Mouse (Mus musculus): ENCODE results near the gene Dnajc5. TPM values are rescaled to one million over a fixed set of nuclear protein-coding genes. Genes with fewer than 3 reads are reported as not detected.

Gene Dnajc5
- total and polyA plus RNA-seq, 2 experiments from 2014 or later = 72.6 to 190 TPM

- ATAC-seq (ENCODE audit: insufficient read depth, low read depth) (no peak), DNase-seq (ENCODE audit: low spot score) (no peak)
- peaks cover 78% of the 10 kb centered on the region for H3K36me3 ChIP-seq (replicated peaks; ENCODE audit: control insufficient read depth, insufficient read depth, low read length)
- no peak overlapping the region for H3K27ac ChIP-seq (ENCODE audit: low read depth)
- no peak overlapping the region for H3K9ac ChIP-seq (replicated peaks; ENCODE audit: low read depth, low read length)
- H3K4me2 ChIP-seq (ENCODE audit: low read depth, low read length) = no peak overlapping the region
- 87% methylated on average over 2 of the region's 2 CpGs for WGBS
- no peak for TF ChIP-seq EP300 (IDR thresholded peaks at IDR 0.05; ENCODE audit: low read depth)
- TF ChIP-seq CTCF (IDR thresholded peaks at IDR 0.05; ENCODE audit: low read depth) = no peak
- H3K4me3 ChIP-seq (ENCODE audit: low read depth, low read length) = no peak overlapping the region
- H3K4me1 ChIP-seq (ENCODE audit: control insufficient read depth, insufficient read depth) = no peaks in the 10 kb centered on the region
- no peaks in the 10 kb centered on the region for H3K9me3 ChIP-seq (replicated peaks; ENCODE audit: control insufficient read depth, low read length)
- H3K27me3 ChIP-seq (ENCODE audit: control insufficient read depth, insufficient read depth, low read length) = no peaks in the 10 kb centered on the region
These were observed 29.9 kb downstream of the Dnajc5 start for GRCm38 (mm10) chr2:181550233-181550632.

GRCm38 (mm10) chr2:181553772-181554171 is 33.5 kb downstream of the Dnajc5 start:
- Histone ChIP-seq H3K36me3 (replicated peaks; ENCODE audit: control insufficient read depth, insufficient read depth, low read length) (peaks cover 49% of the 10 kb centered on the region), H3K27me3 (ENCODE audit: control insufficient read depth, insufficient read depth, low read length) (no peaks in the 10 kb centered on the region), H3K4me1 (ENCODE audit: control insufficient read depth, insufficient read depth) (no peaks in the 10 kb centered on the region), H3K9me3 (replicated peaks; ENCODE audit: control insufficient read depth, low read length) (no peaks in the 10 kb centered on the region), H3K4me2 (ENCODE audit: low read depth, low read length) (no peak overlapping the region), H3K4me3 (ENCODE audit: low read depth, low read length) (no peak overlapping the region), H3K9ac (replicated peaks; ENCODE audit: low read depth, low read length) (no peak overlapping the region), H3K27ac (ENCODE audit: low read depth) (no peak overlapping the region)
- TF ChIP-seq EP300 (IDR thresholded peaks at IDR 0.05; ENCODE audit: low read depth) = no peak
- TF ChIP-seq CTCF (IDR thresholded peaks at IDR 0.05; ENCODE audit: low read depth) = no peak
- DNase-seq (ENCODE audit: low spot score) = no peak
- ATAC-seq (ENCODE audit: insufficient read depth, low read depth) = no peak

GRCm38 (mm10) chr2:181567338-181567737 is 47.1 kb downstream of the Dnajc5 start:
- no peak for ATAC-seq (ENCODE audit: insufficient read depth, low read depth)
- Histone ChIP-seq H3K9ac (replicated peaks; ENCODE audit: low read depth, low read length) (no peak overlapping the region), H3K36me3 (replicated peaks; ENCODE audit: control insufficient read depth, insufficient read depth, low read length) (peaks cover 14% of the 10 kb centered on the region; the same call in 1 of the 2 replicates), H3K27me3 (ENCODE audit: control insufficient read depth, insufficient read depth, low read length) (no peaks in the 10 kb centered on the region), H3K4me3 (ENCODE audit: low read depth, low read length) (no peak overlapping the region), H3K27ac (ENCODE audit: low read depth) (no peak overlapping the region), H3K4me1 (ENCODE audit: control insufficient read depth, insufficient read depth) (no peaks in the 10 kb centered on the region), H3K4me2 (ENCODE audit: low read depth, low read length) (no peak overlapping the region), H3K9me3 (replicated peaks; ENCODE audit: control insufficient read depth, low read length) (peaks cover 3% of the 10 kb centered on the region; the same call in 1 of the 2 replicates)
- DNase-seq (ENCODE audit: low spot score) = no peak
- WGBS = 82% methylated on average over 3 of the region's 3 CpGs
- TF ChIP-seq CTCF (IDR thresholded peaks at IDR 0.05; ENCODE audit: low read depth) = no peak
- no peak for TF ChIP-seq EP300 (IDR thresholded peaks at IDR 0.05; ENCODE audit: low read depth)

GRCm38 (mm10) chr2:181568272-181569008 is 48.2 kb downstream of the Dnajc5 start:
- no peaks in the 10 kb centered on the region for H3K4me1 ChIP-seq (ENCODE audit: control insufficient read depth, insufficient read depth)
- peaks cover 25% of the 10 kb centered on the region for H3K36me3 ChIP-seq (replicated peaks; ENCODE audit: control insufficient read depth, insufficient read depth, low read length)
- H3K27me3 ChIP-seq (ENCODE audit: control insufficient read depth, insufficient read depth, low read length) = no peaks in the 10 kb centered on the region
- H3K9ac ChIP-seq (replicated peaks; ENCODE audit: low read depth, low read length) = no peak overlapping the region
- ATAC-seq (ENCODE audit: insufficient read depth, low read depth) = peak; percentile 57; the same call in 1 of the 2 replicates
- no peak overlapping the region for H3K4me2 ChIP-seq (ENCODE audit: low read depth, low read length)
- TF ChIP-seq CTCF (IDR thresholded peaks at IDR 0.05; ENCODE audit: low read depth) (peak; percentile 66), EP300 (IDR thresholded peaks at IDR 0.05; ENCODE audit: low read depth) (no peak)
- H3K9me3 ChIP-seq (replicated peaks; ENCODE audit: control insufficient read depth, low read length) = peaks cover 3% of the 10 kb centered on the region; the same call in 1 of the 2 replicates
- peak; percentile 35 for DNase-seq (ENCODE audit: low spot score)
- 56% methylated on average over 7 of the region's 7 CpGs for WGBS
- H3K27ac ChIP-seq (ENCODE audit: low read depth) = no peak overlapping the region
- no peak overlapping the region for H3K4me3 ChIP-seq (ENCODE audit: low read depth, low read length)

- TF ChIP-seq EP300 (IDR thresholded peaks at IDR 0.05; ENCODE audit: low read depth) (no peak), CTCF (IDR thresholded peaks at IDR 0.05; ENCODE audit: low read depth) (no peak)
- Histone ChIP-seq H3K27me3 (ENCODE audit: control insufficient read depth, insufficient read depth, low read length) (no peaks in the 10 kb centered on the region), H3K9me3 (replicated peaks; ENCODE audit: control insufficient read depth, low read length) (peaks cover 3% of the 10 kb centered on the region; the same call in 1 of the 2 replicates), H3K4me3 (ENCODE audit: low read depth, low read length) (no peak overlapping the region), H3K27ac (ENCODE audit: low read depth) (no peak overlapping the region), H3K4me2 (ENCODE audit: low read depth, low read length) (no peak overlapping the region), H3K36me3 (replicated peaks; ENCODE audit: control insufficient read depth, insufficient read depth, low read length) (peaks cover 36% of the 10 kb centered on the region), H3K9ac (replicated peaks; ENCODE audit: low read depth, low read length) (no peak overlapping the region), H3K4me1 (ENCODE audit: control insufficient read depth, insufficient read depth) (no peaks in the 10 kb centered on the region)
- 92% methylated on average over 10 of the region's 10 CpGs for WGBS
- ATAC-seq (ENCODE audit: insufficient read depth, low read depth) (no peak), DNase-seq (ENCODE audit: low spot score) (no peak)
These were observed 49.6 kb downstream of the Dnajc5 start for GRCm38 (mm10) chr2:181569856-181570255.

Data from heart, postnatal 0 days (tissue).